Mouse (Mus musculus): ENCODE measurements around the gene Chrd.

Gene Chrd

DNA sequence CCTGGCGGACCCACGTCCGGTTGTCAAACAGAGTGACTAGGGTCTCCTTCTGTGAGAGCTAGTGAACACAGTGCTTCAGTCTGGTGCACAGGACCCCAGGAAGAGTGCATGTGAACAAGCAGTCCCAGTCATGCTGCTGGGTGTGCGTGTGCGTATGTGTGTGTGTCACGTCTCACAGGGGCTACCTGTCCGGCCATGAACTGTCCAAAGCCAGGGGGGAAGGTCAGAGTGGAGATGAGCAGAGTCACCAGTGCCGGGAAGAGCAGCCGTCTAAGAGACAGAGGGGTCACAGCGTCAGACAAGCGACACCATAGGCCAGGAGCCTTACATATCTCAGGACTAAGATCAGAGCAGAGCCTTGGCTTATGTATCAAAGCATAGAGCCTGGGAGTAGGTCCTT is 22.6 kb upstream of the Chrd start:
- DNase-seq (ENCODE audit: inconsistent ontology term): no peak

- no peak for DNase-seq (ENCODE audit: inconsistent ontology term)
Measured at GRCm38 (mm10) chr16:20710810-20711209, 22.1 kb upstream of the Chrd start.

GRCm38 (mm10) chr16:20712190-20712589 is 20.7 kb upstream of the Chrd start:
- DNase-seq (ENCODE audit: inconsistent ontology term): no peak

- no peak for DNase-seq (ENCODE audit: inconsistent ontology term)
Measured at GRCm38 (mm10) chr16:20712889-20713288, 20.0 kb upstream of the Chrd start.

GRCm38 (mm10) chr16:20714307-20715080 is 18.4 kb upstream of the Chrd start:
- DNase-seq (ENCODE audit: inconsistent ontology term): no peak

- no peak for DNase-seq (ENCODE audit: inconsistent ontology term)
Measured at GRCm38 (mm10) chr16:20715161-20715560, 17.8 kb upstream of the Chrd start.

GRCm38 (mm10) chr16:20715566-20715965 is 17.4 kb upstream of the Chrd start:
- no peak for DNase-seq (ENCODE audit: inconsistent ontology term)

DNA sequence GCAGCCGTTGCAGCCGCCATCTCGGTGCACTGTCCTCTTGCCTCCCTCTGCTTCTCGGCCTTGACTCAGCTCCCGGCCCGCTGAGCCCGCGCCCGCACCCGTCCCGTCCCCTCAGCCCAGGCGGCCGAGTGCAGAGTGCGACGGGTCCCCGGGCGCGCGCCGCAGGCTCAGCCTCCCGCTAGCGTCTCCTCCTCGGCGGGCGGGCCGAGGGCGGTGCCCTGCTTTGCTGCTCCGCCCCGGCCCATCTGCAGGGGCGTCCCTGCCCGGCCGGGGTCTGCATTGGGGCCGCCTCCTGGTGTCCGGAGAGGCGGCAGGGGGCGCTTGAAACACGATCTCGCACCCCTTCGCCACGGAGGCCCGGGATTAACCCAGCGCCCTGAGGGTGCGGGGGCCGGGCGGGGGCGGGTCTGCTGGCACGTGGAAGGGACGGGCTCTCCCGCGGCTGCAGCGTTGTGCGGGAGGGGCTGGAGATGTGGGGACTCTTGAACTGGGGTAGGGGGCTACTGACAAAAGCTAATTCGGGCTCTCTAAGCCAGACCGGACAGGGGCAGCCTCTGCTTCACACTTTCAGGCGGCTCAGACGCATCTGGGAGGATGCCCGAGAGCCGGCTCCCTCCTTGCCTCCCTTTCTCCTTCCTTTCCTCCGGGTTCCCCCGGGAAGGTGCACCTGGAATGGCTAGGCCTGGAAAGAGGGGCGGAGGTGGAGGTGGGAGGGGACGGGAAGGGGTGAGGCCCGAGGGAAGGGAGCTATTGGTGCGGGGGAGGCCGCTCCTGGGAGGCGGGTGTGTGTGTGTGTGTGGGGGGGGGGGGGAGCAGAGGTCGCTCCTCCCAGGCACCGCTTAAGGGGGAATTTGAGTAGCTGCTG is 16.7 kb upstream of the Chrd start:
- DNase-seq (ENCODE audit: inconsistent ontology term): peak; percentile 90

DNA sequence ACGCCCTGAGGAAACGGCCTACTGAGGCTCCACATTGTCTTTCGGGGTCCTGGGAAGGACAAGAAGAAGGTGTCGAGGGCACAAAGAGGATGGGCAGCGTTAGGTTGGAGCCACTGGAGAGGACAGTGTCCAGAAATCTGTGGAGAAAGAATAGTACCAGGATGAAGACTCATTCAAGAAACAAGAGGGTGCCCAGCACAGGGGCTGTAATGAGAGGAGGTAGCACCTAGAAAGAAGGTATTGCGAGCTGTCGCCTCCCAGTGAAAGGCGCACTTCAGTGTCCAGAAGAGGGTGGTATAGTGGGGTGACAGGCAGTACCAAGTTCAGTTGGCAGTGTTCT is 16.1 kb upstream of the Chrd start:
- DNase-seq (ENCODE audit: inconsistent ontology term): no peak

GRCm38 (mm10) chr16:20717181-20717977 is 15.5 kb upstream of the Chrd start, which contains the start of the genes Polr2h and Clcn2:
Polr2h (plus strand) TSS chr16:20717665.
Clcn2 (minus strand) TSS chr16:20717746.
- peak; percentile 99 for DNase-seq (ENCODE audit: inconsistent ontology term)

- DNase-seq (ENCODE audit: inconsistent ontology term): no peak
Measured at GRCm38 (mm10) chr16:20717978-20718670, 14.8 kb upstream of the Chrd start.

GRCm38 (mm10) chr16:20721808-20722207 is 11.1 kb upstream of the Chrd start:
- DNase-seq (ENCODE audit: inconsistent ontology term): no peak

DNA sequence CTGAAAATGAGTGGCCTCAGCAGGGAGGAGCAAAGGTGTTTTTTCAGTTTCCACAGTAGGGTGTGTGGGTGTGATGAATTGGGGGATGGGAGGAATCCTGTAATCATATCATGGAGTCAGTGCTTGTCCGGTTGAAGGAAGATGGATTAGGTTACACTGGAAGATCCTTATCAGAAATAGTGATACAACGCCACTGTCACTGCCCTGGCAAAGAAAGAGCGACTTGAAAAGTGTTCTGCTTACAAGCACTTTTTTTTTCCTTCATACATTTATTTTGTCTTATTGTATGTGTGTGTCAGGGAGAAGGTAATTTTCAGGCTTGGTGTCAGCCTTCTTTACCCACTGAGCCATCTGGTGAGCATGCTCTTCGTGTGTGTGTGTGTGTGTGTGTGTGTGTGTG is 10.2 kb upstream of the Chrd start:
- DNase-seq (ENCODE audit: inconsistent ontology term): no peak

- no peak for DNase-seq (ENCODE audit: inconsistent ontology term)
Measured at GRCm38 (mm10) chr16:20723247-20723646, 9.7 kb upstream of the Chrd start.

DNA sequence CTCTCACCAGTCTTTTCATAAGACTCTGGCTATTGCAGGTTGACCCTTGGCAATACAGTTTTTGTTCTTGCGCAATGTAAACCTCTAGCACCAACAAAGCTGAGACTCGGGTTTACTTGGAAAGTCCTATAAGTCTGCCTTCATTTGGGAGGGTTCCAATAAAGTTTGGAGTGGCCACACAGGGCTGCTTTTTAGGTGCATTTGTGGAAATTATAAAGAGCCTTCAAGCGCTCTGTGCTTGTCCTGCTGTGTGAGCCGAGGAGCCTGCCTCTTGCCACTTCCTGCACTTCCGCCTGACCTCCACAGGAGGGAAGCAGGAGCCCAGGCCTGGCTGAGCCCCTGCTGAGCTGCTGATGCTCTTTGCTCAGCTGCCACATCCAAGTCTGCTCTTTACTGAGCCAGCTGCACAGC is 8.6 kb upstream of the Chrd start:
- DNase-seq (ENCODE audit: inconsistent ontology term): peak; percentile 51

- no peak for DNase-seq (ENCODE audit: inconsistent ontology term)
Measured at GRCm38 (mm10) chr16:20725321-20725720, 7.6 kb upstream of the Chrd start.

GRCm38 (mm10) chr16:20725750-20726149 is 7.2 kb upstream of the Chrd start:
- DNase-seq (ENCODE audit: inconsistent ontology term): no peak

GRCm38 (mm10) chr16:20726384-20726783 is 6.5 kb upstream of the Chrd start:
- peak; percentile 47 for DNase-seq (ENCODE audit: inconsistent ontology term)

DNA sequence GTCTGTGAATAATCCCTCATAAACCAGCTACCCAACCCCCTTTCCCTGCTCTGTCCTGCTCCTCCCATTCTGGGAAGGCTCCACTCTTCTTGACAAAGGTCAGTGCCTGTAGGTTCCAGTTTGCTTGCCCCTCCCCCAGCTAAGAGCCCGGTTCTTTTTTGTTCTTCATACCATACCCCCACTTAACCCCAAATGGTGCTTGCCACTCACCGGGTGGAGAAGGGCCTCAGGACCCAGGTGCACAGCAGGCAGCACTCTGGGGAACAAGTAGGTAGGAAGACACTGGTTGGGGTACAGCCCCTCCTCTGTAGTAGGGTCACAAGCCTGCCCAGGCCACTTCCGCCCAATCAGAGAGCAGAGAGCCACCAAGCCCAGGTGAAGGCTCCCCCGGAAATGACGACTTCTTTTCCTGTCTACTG is 2.6 kb upstream of the Chrd start:
- DNase-seq (ENCODE audit: inconsistent ontology term): no peak

DNA sequence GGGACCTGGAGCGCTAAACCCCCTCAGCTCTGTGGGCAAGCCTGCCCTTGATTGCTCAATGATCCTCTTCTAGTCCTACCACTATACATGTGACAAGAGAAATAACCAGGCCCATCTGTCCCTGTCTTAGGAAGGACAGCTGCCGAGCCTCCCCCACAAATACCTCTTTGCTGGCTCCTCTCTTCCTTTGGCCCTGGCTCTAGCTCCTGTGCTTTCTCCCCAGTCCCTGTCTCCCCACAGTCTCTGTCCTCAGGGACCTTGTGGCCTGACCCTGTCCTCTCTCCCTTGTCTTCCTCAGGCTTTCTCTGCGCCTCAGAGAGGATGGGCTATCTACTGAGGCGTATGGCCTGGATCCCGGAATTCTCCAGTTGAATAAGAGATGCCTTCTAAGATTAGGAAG is 1.2 kb upstream of the Chrd start:
- no peak for DNase-seq (ENCODE audit: inconsistent ontology term)

GRCm38 (mm10) chr16:20732251-20732924 is 539 bp upstream of the Chrd start:
- DNase-seq (ENCODE audit: inconsistent ontology term): no peak
